Mouse (Mus musculus) urinary bladder, postnatal 0 days (tissue): Measurements from ENCODE around the gene Fads2. TPM values are rescaled to one million over a fixed set of nuclear protein-coding genes. Genes with fewer than 3 reads are reported as not detected.

Experiments used
- polyA plus RNA-seq: library from polyadenylated mRNA; unstranded; fragments of >200 nt; fragmentation: Nextera tagmentation; extraction: Ambion mirVana; gene quantifications from 2 replicates; pipeline ENCODE4 v1.2.1, GENCODE M21; 2015

The Fads2 gene
- polyA plus RNA-seq: 125 and 166 TPM in 2 replicates

GRCm38 (mm10) chr19:10101341-10102053 is at the start of gene Fads2:
Gene Fads2, minus strand, starts transcription at chr19:10101746.

DNA sequence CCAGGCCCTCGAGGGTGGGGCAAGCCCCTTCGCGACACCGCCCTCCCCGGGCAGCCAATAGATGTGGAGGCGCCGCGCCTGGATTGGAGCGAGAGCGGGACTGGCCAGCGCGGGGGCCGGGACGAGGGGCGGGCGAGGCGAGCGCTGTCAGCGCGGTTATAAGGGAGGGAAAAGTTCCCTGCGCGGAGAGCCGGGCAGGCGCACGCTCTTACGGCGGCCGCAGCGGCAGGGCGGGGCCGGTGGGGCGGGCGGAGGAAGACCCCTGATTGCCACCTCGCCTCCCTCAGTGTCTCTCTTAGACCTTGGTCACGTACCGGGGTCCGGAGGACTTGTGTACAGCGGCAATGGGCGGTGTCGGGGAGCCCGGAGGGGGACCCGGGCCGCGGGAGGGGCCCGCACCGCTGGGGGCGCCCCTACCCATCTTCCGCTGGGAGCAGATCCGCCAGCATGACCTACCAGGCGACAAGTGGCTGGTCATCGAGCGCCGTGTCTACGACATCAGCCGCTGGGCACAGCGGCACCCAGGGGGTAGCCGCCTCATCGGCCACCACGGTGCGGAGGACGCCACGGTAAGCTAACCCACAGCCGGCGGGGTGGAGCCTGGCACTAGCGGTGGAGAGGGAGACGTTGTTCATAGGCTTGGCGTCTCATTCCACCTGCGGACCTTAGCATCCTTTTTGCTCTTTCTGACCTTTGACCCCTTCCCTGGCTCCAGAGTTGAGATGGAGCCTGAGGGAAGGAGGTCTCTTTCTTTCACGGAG is 60.0 kb downstream of the Fads2 start, which contains the start of gene Fads3:
Gene Fads3 (plus strand): TSS at position 182 of the 761 bp plus-strand sequence.

Other genes with a start within 250 kb of the Fads2 start
- 20.7 and 27.3 TPM in 2 replicates for gene Incenp, start 202.2 kb downstream of the Fads2 start, polyA plus RNA-seq
- gene Fth1, start 121.1 kb downstream of the Fads2 start, polyA plus RNA-seq: 2,599 and 3,932 TPM in 2 replicates
- 1.1 and 1.7 TPM in 2 replicates for gene Best1, start 100.1 kb downstream of the Fads2 start, polyA plus RNA-seq
- 26.0 and 27.5 TPM in 2 replicates for gene Rab3il1, start 100.1 kb downstream of the Fads2 start, polyA plus RNA-seq
- 15.8 and 24.5 TPM in 2 replicates for gene Fads3, start 60.2 kb downstream of the Fads2 start, polyA plus RNA-seq
- gene Fads1, start 81.1 kb upstream of the Fads2 start, polyA plus RNA-seq: 71.0 and 115 TPM in 2 replicates
- 331 and 348 TPM in 2 replicates for gene Tmem258, start 102.3 kb upstream of the Fads2 start, polyA plus RNA-seq
- 19.4 and 26.8 TPM in 2 replicates for gene Fen1, start 102.4 kb upstream of the Fads2 start, polyA plus RNA-seq
- 4.5 and 5.0 TPM in 2 replicates for gene Myrf, start 139.0 kb upstream of the Fads2 start, polyA plus RNA-seq
- 1.2 and 1.3 TPM in 2 replicates for gene Dagla, start 203.1 kb upstream of the Fads2 start, polyA plus RNA-seq